Mouse (Mus musculus): Measurements from ENCODE around the gene Sft2d1. TPM values are rescaled to one million over a fixed set of nuclear protein-coding genes. Genes with fewer than 3 reads are reported as not detected.
"Not testable (repeated sequence)": the region's sequence is repeated elsewhere in the genome, so short reads cannot be mapped to it uniquely, and the experiment has no call there.

Gene Sft2d1
- polyA plus RNA-seq (2011; ENCODE audit: insufficient read depth, insufficient read length, low replicate concordance, missing spikeins): 11.9 and 17.9 TPM in 2 replicates

DNA sequence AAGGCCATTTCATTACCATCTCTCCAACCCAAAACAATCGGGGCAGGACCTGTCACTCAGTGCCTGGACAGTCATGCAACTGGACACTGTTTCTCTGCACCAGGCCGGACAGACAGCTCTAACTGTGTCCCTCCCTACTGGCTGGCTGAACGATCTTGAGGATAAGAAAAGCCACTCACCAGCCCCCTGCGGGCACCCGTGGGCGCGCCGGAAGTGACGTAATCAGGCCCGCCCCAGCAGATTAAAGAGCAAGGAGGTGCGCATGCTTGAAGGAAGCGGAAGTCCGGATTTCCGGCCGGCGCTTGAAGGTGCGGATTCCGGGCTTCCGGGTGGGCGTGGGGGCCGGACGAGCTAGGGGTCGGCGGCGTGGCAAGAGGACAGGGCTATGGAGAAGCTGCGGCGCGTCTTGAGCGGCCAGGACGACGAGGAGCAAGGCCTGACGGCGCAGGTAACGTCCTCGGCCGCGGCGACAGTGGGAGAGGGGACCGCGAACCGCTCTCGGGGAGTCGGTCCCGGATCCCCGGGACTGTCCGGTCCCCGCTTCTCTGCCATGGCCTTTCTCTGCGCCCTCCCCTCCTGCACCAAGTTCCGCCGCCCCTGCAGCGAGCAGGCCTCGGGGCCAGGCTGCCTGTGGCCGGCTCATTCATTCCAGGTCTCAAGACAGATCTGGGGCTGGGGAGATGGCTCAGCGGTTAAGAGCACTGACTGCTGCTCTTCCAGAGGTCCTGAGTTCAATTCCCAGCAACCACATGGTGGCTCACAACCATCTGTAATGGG, at the start of gene Sft2d1:
Gene Sft2d1, plus strand, starts transcription at position 265 of the 777 bp plus-strand sequence.
- Histone ChIP-seq H3K27ac (ENCODE audit: control insufficient read depth, insufficient read depth, low read depth, low read length, poor library complexity) (peak within 1 kb of the TSS; percentile 83), H3K4me1 (ENCODE audit: control insufficient read depth, insufficient read depth, low read length) (peaks cover 4% of the 10 kb centered on the region), H3K4me3 (replicated peaks; ENCODE audit: control insufficient read depth, low read depth, low read length) (peak within 1 kb of the TSS; percentile 98)
- TF ChIP-seq CTCF (IDR thresholded peaks at IDR 0.05; ENCODE audit: control insufficient read depth, insufficient read depth, low read length) (no peak), POLR2A (IDR thresholded peaks at IDR 0.05; ENCODE audit: borderline replicate concordance, control insufficient read depth, low read depth, low read length) (peak; percentile 20; the same call in 1 of the 2 replicates)
- WGBS: under 1% methylated on average over 54 of the region's 54 CpGs

DNA sequence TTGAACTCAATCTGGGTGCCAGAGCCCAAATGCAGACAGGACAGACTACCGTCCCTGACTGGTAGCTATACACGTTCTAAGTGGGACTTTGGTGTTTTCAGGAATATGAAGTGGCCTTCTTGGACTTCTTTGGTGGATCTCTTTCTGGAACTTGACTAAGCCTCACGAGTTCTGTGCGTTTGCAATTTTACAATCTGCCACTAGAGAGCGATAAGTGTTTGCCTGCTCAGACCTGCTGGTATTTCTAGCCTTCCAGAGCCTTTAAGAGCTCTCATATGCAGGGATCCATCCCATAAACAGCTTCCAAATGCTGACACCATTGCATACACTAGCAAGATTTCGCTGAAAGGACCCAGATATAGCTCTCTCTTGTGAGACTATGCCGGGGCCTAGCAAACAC, 46.3 kb upstream of the Sft2d1 start:
- 7% methylated on average over 7 of the region's 7 CpGs for WGBS
- H3K4me3 ChIP-seq (replicated peaks; ENCODE audit: control insufficient read depth, low read depth, low read length); H3K27ac ChIP-seq (ENCODE audit: control insufficient read depth, insufficient read depth, low read depth, low read length, poor library complexity); H3K4me1 ChIP-seq (ENCODE audit: control insufficient read depth, insufficient read depth, low read length): not testable (repeated sequence)
- TF ChIP-seq CTCF (IDR thresholded peaks at IDR 0.05; ENCODE audit: control insufficient read depth, insufficient read depth, low read length): peak; percentile 36

DNA sequence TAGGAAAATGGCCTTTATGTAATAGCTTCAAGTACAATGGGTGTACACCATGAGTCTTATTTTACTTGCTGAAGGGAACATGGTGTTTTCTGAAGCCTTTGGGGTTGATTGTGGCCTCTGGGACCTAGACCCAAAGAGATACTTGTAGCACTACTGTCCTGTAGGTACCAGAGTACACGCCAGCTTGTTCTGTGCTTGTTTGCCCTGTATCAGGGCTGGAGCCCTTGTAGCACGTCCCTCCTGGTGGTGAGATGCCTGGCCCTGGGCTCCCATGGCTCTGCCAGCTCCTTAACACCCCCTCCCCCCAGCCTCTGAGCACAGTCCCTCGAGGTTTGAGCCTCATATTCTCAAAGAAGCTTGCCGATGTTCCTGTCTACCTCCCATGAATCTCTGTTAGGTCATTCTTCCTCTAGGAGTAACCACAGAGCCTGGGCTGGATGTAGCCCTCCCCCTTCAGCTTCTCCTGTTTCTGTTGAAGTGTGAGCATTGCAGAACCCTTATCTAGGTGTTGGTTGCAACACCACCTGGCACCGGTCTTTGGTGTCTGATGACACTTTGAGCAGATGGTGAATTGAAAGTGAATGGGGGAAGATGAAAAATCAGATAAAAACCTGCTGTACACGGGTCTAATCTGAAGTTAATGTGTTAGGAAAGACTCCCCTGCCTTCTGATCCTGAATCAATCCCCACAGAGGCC, 38.7 kb upstream of the Sft2d1 start:
- no peak overlapping the region for H3K27ac ChIP-seq (ENCODE audit: control insufficient read depth, insufficient read depth, low read depth, low read length, poor library complexity)
- WGBS: 23% methylated on average over 6 of the region's 6 CpGs

DNA sequence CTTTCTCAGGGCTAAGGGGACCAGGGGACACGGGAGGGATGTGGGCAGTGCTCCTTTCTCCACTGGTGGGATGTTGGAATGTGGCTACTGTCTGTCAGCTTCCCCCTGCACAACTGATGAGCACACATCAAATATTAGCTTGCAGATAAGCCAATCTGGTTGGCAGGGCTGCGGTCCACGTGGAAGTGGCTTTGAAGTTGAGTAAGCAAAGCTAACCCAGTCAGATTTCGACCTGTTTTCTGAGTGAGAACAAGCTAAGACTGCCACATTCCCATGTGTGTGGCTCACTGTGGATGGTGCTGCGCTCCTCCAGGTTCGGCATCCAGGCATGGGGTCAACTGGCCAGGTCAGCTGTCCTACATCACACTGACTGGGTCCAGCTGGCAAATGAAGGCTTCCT, 38.0 kb upstream of the Sft2d1 start:
- WGBS: 49% methylated on average over 6 of the region's 6 CpGs

More for the DNA sequence above, 38.7 kb upstream of the Sft2d1 start:
- no peak for TF ChIP-seq POLR2A (IDR thresholded peaks at IDR 0.05; ENCODE audit: borderline replicate concordance, control insufficient read depth, low read depth, low read length)
- TF ChIP-seq CTCF (IDR thresholded peaks at IDR 0.05; ENCODE audit: control insufficient read depth, insufficient read depth, low read length): no peak
- Histone ChIP-seq H3K4me1 (ENCODE audit: control insufficient read depth, insufficient read depth, low read length) (peaks cover 3% of the 10 kb centered on the region; the same call in 1 of the 2 replicates), H3K4me3 (replicated peaks; ENCODE audit: control insufficient read depth, low read depth, low read length) (no peak overlapping the region)

DNA sequence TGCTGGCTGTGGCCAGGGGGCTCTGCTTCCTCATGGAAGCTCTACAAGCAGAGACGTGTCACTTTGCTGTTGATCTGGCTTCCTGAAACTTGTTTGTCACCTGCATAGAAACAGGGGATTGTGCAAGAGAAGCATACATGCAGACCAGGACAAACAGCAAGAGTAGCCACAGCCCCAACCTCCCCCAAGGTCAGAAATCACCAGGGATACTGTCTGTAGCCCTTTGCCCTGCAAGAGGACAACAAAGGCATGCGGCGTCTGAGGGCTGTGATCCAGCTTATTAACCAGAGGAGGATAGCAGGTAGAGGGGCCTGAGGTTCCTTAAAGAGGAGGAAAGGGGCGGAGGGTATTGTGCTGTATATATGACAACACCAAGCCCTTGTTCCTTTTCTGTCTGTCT, 34.8 kb upstream of the Sft2d1 start:
- WGBS: 46% methylated on average over 4 of the region's 4 CpGs
- H3K27ac ChIP-seq (ENCODE audit: control insufficient read depth, insufficient read depth, low read depth, low read length, poor library complexity): peak overlapping the region; percentile 22
- no peak overlapping the region for H3K4me3 ChIP-seq (replicated peaks; ENCODE audit: control insufficient read depth, low read depth, low read length)
- peaks cover 3% of the 10 kb centered on the region; the same call in 1 of the 2 replicates for H3K4me1 ChIP-seq (ENCODE audit: control insufficient read depth, insufficient read depth, low read length)
- TF ChIP-seq CTCF (IDR thresholded peaks at IDR 0.05; ENCODE audit: control insufficient read depth, insufficient read depth, low read length) (no peak), POLR2A (IDR thresholded peaks at IDR 0.05; ENCODE audit: borderline replicate concordance, control insufficient read depth, low read depth, low read length) (no peak)

More for the DNA sequence above, 38.0 kb upstream of the Sft2d1 start:
- TF ChIP-seq CTCF (IDR thresholded peaks at IDR 0.05; ENCODE audit: control insufficient read depth, insufficient read depth, low read length): no peak
- no peak for TF ChIP-seq POLR2A (IDR thresholded peaks at IDR 0.05; ENCODE audit: borderline replicate concordance, control insufficient read depth, low read depth, low read length)
- Histone ChIP-seq H3K4me3 (replicated peaks; ENCODE audit: control insufficient read depth, low read depth, low read length) (no peak overlapping the region), H3K27ac (ENCODE audit: control insufficient read depth, insufficient read depth, low read depth, low read length, poor library complexity) (no peak overlapping the region), H3K4me1 (ENCODE audit: control insufficient read depth, insufficient read depth, low read length) (peaks cover 3% of the 10 kb centered on the region; the same call in 1 of the 2 replicates)

DNA sequence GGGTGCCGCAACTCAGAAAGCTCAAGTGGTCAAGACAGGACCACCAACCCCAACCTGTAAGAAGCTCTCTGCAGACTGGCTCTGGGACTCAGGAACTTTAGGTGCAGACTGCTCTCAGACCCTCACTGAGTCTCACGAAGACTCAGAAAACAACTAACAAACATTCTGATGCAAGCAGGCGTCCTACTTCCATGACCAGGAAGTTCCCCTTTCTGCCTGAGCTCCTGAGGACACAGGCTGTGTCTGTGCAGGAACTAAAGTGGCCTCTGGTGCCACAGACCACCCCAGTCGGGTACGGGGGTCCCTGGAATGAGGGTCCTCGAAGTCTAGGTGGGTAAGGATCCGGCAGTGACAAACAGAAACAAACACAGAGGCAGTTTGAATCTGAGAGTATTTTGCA, 34.2 kb upstream of the Sft2d1 start:
- 36% methylated on average over 7 of the region's 7 CpGs for WGBS
- peaks cover 3% of the 10 kb centered on the region; the same call in 1 of the 2 replicates for H3K4me1 ChIP-seq (ENCODE audit: control insufficient read depth, insufficient read depth, low read length)
- no peak for TF ChIP-seq CTCF (IDR thresholded peaks at IDR 0.05; ENCODE audit: control insufficient read depth, insufficient read depth, low read length)
- TF ChIP-seq POLR2A (IDR thresholded peaks at IDR 0.05; ENCODE audit: borderline replicate concordance, control insufficient read depth, low read depth, low read length): no peak
- H3K4me3 ChIP-seq (replicated peaks; ENCODE audit: control insufficient read depth, low read depth, low read length): no peak overlapping the region
- peak overlapping the region; percentile 54; the same call in 1 of the 2 replicates for H3K27ac ChIP-seq (ENCODE audit: control insufficient read depth, insufficient read depth, low read depth, low read length, poor library complexity)

DNA sequence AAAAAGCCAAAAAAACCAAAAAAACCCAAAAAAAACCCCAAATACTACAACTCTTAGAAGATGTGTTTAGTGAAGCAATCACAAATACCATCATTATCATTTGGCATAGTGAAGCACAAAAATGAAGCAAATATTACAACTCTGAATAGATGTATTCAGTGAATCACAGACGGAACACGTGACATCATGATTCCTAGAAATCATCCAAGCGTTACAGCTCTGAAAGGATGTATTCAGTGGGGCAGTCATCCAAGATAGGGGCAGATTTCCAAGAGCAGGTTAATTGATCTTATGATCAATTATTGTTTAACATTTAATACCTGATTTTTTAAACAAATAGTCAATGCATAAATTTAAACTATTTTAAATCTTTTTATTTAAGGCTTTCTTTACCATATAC, 33.6 kb upstream of the Sft2d1 start:
- WGBS: 89% methylated on average over 3 of the region's 3 CpGs
- Histone ChIP-seq H3K27ac (ENCODE audit: control insufficient read depth, insufficient read depth, low read depth, low read length, poor library complexity) (no peak overlapping the region), H3K4me3 (replicated peaks; ENCODE audit: control insufficient read depth, low read depth, low read length) (no peak overlapping the region), H3K4me1 (ENCODE audit: control insufficient read depth, insufficient read depth, low read length) (peaks cover 3% of the 10 kb centered on the region; the same call in 1 of the 2 replicates)
- TF ChIP-seq POLR2A (IDR thresholded peaks at IDR 0.05; ENCODE audit: borderline replicate concordance, control insufficient read depth, low read depth, low read length): no peak
- no peak for TF ChIP-seq CTCF (IDR thresholded peaks at IDR 0.05; ENCODE audit: control insufficient read depth, insufficient read depth, low read length)

DNA sequence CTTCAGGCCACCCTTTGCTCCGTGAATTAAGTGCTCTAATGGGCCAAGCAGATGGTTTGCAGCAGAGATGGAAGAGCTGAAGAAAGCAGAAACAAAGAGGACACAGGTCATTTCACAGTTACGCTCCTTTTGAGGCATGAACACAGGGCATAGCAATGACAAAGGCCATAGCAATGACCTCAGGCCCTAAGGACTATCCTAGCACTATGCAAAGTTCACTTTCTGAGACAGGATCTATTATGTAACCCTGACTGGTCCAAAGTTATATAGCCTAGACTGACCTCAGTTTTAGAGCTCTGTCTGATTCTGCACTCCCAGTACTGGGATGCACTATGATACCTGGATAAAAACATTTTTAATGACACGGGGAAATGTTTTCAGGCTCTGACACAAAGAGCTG, 32.5 kb upstream of the Sft2d1 start:
- Histone ChIP-seq H3K4me3 (replicated peaks; ENCODE audit: control insufficient read depth, low read depth, low read length) (no peak overlapping the region), H3K4me1 (ENCODE audit: control insufficient read depth, insufficient read depth, low read length) (no peaks in the 10 kb centered on the region; the same call in 1 of the 2 replicates), H3K27ac (ENCODE audit: control insufficient read depth, insufficient read depth, low read depth, low read length, poor library complexity) (no peak overlapping the region)
- WGBS: 86% methylated on average over 3 of the region's 3 CpGs
- TF ChIP-seq CTCF (IDR thresholded peaks at IDR 0.05; ENCODE audit: control insufficient read depth, insufficient read depth, low read length) (no peak), POLR2A (IDR thresholded peaks at IDR 0.05; ENCODE audit: borderline replicate concordance, control insufficient read depth, low read depth, low read length) (no peak)

All from bone marrow, adult 2 months (tissue).